Mouse (Mus musculus) midbrain, embryonic 16.5 days (tissue): ENCODE data around the gene Fam118b. TPM values are rescaled to one million over a fixed set of nuclear protein-coding genes. Genes with fewer than 3 reads are reported as not detected.

Experiments
- ATAC-seq: fragments of 200-750 bp; cut with Nextera tagmentation; 2 replicates; pipeline ENCODE4 v1.8.0; 2017; ENCODE audit warnings: moderate TSS enrichment
- H3K27ac ChIP-seq: fragments of 300-500 bp; sonication (generic); 2 replicates; pipeline ENCODE4 v1.5.1; 2014; ENCODE audit warnings: mild to moderate bottlenecking, low read length, mixed read lengths
- H3K27me3 ChIP-seq: fragments of 300-500 bp; sonication (generic); 2 replicates; pipeline ENCODE4 v1.6.1; 2014; ENCODE audit warnings: low read depth, low read length, mixed read lengths; ENCODE audit not compliant: control insufficient read depth, insufficient read depth
- H3K36me3 ChIP-seq: fragments of 300-500 bp; sonication (generic); 2 replicates; pipeline ENCODE4 v1.6.1; 2014; ENCODE audit warnings: mild to moderate bottlenecking, low read length, moderate library complexity, mixed read lengths; ENCODE audit not compliant: control insufficient read depth, insufficient read depth
- H3K4me1 ChIP-seq: fragments of 300-500 bp; sonication (generic); 2 replicates; pipeline ENCODE4 v1.6.1; 2014; ENCODE audit warnings: mild to moderate bottlenecking, low read length, mixed read lengths; ENCODE audit not compliant: control insufficient read depth, insufficient read depth
- H3K4me2 ChIP-seq: fragments of 300-500 bp; sonication (generic); 2 replicates; pipeline ENCODE4 v1.6.1; 2014; ENCODE audit warnings: mild to moderate bottlenecking, low read length, mixed read lengths
- H3K4me3 ChIP-seq: fragments of 300-500 bp; sonication (generic); 2 replicates; pipeline ENCODE4 v1.5.1; 2014; ENCODE audit warnings: low read depth, mild to moderate bottlenecking, low read length, moderate library complexity, mixed read lengths
- H3K9ac ChIP-seq: fragments of 300-500 bp; sonication (generic); 2 replicates; pipeline ENCODE4 v1.6.1; 2014; ENCODE audit warnings: low read depth, low read length, mixed read lengths
- H3K9me3 ChIP-seq: fragments of 300-500 bp; sonication (generic); replicated peaks from 2 replicates; pipeline ENCODE4 v1.6.1; 2014; ENCODE audit warnings: mild to moderate bottlenecking, low read length, mixed read lengths; ENCODE audit not compliant: control insufficient read depth, poor library complexity, severe bottlenecking
- WGBS: fragments of 180-500 bp; shearing (Covaris S2); extraction: QIAGEN DNeasy Blood & Tissue Kit; methylation state at CpG from one replicate; pipeline ENCODE4 v1.1.7; 2014; 5-methylcytosine and 5-hydroxymethylcytosine counted together
- polyA plus RNA-seq: library from polyadenylated mRNA; unstranded; fragments of >200 nt; fragmentation: Nextera tagmentation; extraction: Ambion mirVana; gene quantifications from 2 replicates; pipeline ENCODE4 v1.2.1, GENCODE M21; 2015

Fam118b gene
- polyA plus RNA-seq, 1 experiment from 2014 or later = 59.1 TPM

DNA sequence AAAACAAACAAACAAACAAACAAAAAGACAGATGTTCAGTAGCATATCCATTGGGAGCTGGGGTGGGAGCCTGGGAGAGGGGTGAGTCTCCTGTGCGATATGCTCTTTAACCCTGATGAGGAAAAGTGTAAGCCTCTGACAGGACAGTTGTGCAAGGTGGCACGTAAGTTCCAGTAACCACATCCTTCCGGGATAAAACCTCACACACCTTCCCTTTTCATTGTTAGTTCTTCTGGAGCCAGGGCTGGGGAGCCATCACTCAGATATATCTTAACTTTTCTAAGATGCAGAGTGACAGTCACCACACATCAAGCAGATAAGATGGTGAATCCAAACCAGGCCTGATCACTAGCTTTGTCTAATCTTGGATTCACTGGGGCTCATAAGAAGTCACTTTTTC is 73.6 kb downstream of the Fam118b start:
- Histone ChIP-seq H3K27ac (no peak overlapping the region), H3K9me3 (no peaks in the 10 kb centered on the region), H3K9ac (no peak overlapping the region), H3K27me3 (no peaks in the 10 kb centered on the region), H3K4me1 (no peaks in the 10 kb centered on the region), H3K36me3 (no peaks in the 10 kb centered on the region), H3K4me3 (no peak overlapping the region), H3K4me2 (no peak overlapping the region)
- ATAC-seq = no peak
- WGBS = 97% methylated on average over 3 of the region's 3 CpGs

DNA sequence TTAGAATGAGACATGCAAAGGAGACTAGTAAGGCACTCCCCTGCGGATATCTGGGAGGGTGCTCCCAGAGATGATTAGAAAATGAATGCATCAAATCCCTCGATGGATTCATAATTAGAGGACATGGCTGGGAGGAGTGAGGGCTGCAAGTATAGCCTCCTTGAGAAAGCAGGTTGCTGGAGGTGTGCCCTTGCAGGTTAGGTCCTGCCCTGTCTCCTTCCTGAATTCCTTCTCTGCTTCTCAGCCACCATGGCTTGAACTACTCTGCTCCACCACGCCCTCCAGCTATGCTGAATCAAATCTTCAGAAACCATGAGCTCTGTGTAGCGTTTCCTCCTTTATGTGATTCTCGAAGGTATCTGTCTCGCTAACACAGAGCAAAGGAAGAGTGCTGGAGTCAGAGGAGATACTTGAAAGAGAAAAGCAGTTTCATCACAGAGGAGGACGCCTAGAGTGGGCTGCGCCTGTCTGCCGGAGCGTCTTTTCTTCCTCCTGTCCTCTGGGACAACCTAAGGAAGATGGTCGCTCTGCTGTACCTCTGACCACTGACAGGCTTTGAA is 74.5 kb downstream of the Fam118b start:
- peak; percentile 44; the same call in 1 of the 2 replicates for ATAC-seq
- no peaks in the 10 kb centered on the region for H3K36me3 ChIP-seq

DNA sequence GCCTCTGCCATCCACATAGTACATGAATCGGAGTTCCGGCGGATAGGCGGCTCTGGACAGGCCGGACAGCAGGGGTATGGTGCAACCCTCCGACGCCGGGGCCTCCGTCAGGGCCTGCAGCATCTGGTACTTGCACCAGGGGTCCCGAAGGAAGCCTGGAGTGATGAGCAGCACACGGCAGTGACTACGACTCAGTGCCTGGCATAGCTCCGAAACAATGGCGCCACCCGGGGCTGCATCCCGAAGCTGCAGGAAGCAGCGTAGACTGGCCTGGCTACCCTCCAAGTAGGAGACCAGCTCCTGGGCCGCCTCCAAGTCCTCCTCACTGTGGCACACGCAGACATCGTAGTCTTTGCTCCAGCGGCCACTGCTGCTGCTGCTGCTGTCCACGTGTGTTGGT is 78.9 kb downstream of the Fam118b start:
- Histone ChIP-seq H3K36me3 (no peaks in the 10 kb centered on the region), H3K27ac (no peak overlapping the region), H3K4me3 (no peak overlapping the region), H3K9ac (no peak overlapping the region), H3K9me3 (no peaks in the 10 kb centered on the region), H3K4me1 (no peaks in the 10 kb centered on the region), H3K4me2 (0 out of 2 replicates have a peak overlapping the region, but pooled peaks have one; percentile 12), H3K27me3 (no peaks in the 10 kb centered on the region)
- 0 out of 2 replicates have a peak, but pooled peaks have one; percentile 41 for ATAC-seq
- WGBS = 67% methylated on average over 22 of the region's 22 CpGs

More for the DNA sequence above, 74.5 kb downstream of the Fam118b start:
- no peaks in the 10 kb centered on the region for H3K27me3 ChIP-seq
- no peaks in the 10 kb centered on the region for H3K9me3 ChIP-seq
- H3K4me3 ChIP-seq = no peak overlapping the region
- H3K4me1 ChIP-seq = no peaks in the 10 kb centered on the region
- WGBS = 64% methylated on average over 11 of the region's 11 CpGs
- no peak overlapping the region for H3K4me2 ChIP-seq
- H3K27ac ChIP-seq = no peak overlapping the region
- H3K9ac ChIP-seq = no peak overlapping the region; the same call in 1 of the 2 replicates

DNA sequence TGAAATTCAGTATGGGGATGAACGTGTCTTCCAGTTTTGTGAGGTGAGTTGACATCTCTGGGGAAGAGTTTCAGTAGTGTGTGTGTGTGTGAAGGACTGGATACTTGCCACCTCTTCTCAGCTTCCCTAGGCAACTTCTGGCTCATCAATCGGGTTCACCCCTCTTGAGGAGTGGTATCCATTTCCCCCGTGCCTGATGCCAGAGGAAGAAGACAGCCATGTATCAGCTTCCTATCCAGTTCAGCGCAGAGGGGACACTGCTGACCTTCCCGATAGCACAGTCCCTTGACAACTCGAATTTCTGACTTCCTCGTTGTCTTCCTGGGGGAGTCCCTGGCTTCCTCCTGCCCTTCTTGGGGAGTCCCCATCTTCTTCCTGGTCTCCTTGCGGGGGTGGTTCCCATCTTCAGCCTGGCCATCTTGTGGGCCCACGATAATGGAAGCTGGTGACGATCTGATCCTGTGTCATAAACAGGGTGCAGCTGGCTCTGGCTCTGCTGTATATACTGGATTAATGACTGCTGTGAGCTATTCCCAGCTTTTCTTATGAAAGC is 80.2 kb downstream of the Fam118b start:
- 91% methylated on average over 10 of the region's 10 CpGs for WGBS
- Histone ChIP-seq H3K4me2 (no peak overlapping the region), H3K4me1 (no peaks in the 10 kb centered on the region), H3K27ac (no peak overlapping the region), H3K9me3 (no peaks in the 10 kb centered on the region), H3K27me3 (no peaks in the 10 kb centered on the region), H3K4me3 (no peak overlapping the region), H3K9ac (no peak overlapping the region), H3K36me3 (no peaks in the 10 kb centered on the region)
- ATAC-seq = no peak

DNA sequence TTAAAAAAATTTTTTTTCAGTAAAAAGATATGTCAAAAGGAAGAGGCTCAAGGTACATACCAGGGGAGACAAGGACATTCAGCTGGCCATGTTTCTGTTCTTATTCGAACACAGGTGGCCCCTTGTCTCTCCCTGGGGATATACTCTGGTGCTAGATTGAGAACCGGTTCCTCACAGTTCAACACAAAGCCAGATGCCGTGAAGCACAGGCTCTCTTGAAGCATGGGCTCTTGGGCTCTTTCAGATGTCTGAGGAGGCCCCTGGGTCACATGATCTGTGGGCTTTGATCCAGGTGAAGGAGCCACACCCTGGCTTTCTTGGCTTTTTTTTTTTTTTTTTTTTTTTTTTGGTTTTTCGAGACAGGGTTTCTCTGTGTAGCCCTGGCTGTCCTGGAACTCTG is 81.2 kb downstream of the Fam118b start:
- 83% methylated on average over 4 of the region's 4 CpGs for WGBS
- no peaks in the 10 kb centered on the region for H3K27me3 ChIP-seq
- no peaks in the 10 kb centered on the region for H3K4me1 ChIP-seq
- no peak overlapping the region for H3K4me3 ChIP-seq
- no peak overlapping the region for H3K4me2 ChIP-seq
- H3K27ac ChIP-seq = no peak overlapping the region
- H3K9me3 ChIP-seq = no peaks in the 10 kb centered on the region
- H3K36me3 ChIP-seq = no peaks in the 10 kb centered on the region
- no peak overlapping the region for H3K9ac ChIP-seq
- no peak for ATAC-seq

DNA sequence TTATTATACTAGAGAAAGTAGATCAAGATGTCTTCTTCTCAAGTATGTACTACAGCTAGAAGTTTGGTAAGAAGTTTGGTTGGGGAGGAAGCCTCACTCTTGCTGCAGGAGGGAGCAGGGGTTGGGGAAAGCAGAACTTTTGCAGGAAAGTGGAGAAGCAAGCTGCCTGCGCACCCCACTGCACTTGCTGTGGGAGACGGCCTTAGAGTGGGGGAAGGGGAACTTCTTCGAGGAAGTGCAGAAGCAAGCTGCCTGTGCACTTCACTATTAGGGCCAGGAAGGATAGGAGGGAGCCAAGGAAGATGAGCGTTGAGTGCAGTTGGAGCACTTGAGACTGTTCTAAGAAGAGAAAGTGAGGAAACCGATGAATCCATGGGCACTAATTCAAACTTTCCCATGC is 84.2 kb downstream of the Fam118b start:
- Histone ChIP-seq H3K4me1 (no peaks in the 10 kb centered on the region), H3K4me3 (no peak overlapping the region), H3K36me3 (no peaks in the 10 kb centered on the region), H3K27me3 (no peaks in the 10 kb centered on the region), H3K9ac (no peak overlapping the region), H3K4me2 (no peak overlapping the region), H3K27ac (no peak overlapping the region), H3K9me3 (no peaks in the 10 kb centered on the region)
- no peak for ATAC-seq
- WGBS = 70% methylated on average over 5 of the region's 5 CpGs

DNA sequence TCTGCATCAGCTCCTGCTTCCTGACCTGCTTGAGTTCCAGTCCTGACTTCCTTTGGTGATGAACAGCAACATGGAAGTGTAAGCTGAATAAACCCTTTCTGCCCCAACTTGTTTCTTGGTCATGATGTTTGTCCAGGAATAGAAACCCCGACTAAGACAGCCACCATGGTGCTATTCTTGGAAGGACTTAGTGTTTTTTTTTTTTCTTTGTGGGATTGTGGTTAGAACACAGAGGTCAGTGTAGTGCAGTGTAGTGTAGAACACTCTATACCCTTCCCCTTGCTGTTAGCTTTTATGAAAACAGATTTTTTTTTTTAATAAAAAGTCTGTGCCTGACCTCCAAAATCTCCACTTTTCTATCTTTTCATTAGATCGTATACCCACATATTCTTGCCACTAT is 84.8 kb downstream of the Fam118b start:
- Histone ChIP-seq H3K27me3 (no peaks in the 10 kb centered on the region), H3K4me2 (no peak overlapping the region), H3K36me3 (no peaks in the 10 kb centered on the region), H3K9me3 (no peaks in the 10 kb centered on the region), H3K27ac (no peak overlapping the region), H3K9ac (no peak overlapping the region), H3K4me3 (no peak overlapping the region), H3K4me1 (no peaks in the 10 kb centered on the region)
- ATAC-seq = no peak
- 84% methylated on average over 2 of the region's 2 CpGs for WGBS

DNA sequence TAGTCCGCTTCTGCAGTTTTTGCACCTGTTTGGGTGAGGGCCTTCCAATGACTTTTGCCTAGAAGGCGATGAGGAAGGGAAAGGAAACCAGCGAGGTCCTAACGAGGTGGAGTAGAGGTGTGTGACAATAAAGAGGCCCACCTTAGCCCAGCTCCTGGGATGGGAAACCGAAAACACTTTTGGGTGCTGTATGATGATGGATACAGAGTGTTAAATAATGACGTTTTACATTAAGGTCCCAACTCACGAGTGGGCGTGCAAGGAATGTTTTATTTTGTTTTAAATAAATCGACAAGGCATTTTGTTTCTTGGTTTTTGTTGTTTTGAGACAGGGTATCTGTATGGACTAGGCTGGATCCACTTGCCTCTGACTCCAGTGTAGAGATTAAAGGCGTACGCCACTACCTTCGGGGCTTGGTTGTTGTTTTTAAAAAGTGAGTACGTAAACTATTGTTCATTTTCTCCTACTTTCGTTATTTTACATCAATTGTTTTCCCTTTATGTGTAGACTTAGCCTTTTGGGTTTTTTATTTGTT is 91.4 kb downstream of the Fam118b start:
- H3K36me3 ChIP-seq = no peaks in the 10 kb centered on the region
- peak overlapping the region; percentile 56 for H3K9ac ChIP-seq
- ATAC-seq = peak; percentile 52
- H3K4me1 ChIP-seq = peaks cover 12% of the 10 kb centered on the region
- no peaks in the 10 kb centered on the region for H3K9me3 ChIP-seq
- peak overlapping the region; percentile 54 for H3K4me3 ChIP-seq
- peak overlapping the region; percentile 93 for H3K27ac ChIP-seq
- no peaks in the 10 kb centered on the region for H3K27me3 ChIP-seq
- peak overlapping the region; percentile 93 for H3K4me2 ChIP-seq
- 48% methylated on average over 14 of the region's 14 CpGs for WGBS

DNA sequence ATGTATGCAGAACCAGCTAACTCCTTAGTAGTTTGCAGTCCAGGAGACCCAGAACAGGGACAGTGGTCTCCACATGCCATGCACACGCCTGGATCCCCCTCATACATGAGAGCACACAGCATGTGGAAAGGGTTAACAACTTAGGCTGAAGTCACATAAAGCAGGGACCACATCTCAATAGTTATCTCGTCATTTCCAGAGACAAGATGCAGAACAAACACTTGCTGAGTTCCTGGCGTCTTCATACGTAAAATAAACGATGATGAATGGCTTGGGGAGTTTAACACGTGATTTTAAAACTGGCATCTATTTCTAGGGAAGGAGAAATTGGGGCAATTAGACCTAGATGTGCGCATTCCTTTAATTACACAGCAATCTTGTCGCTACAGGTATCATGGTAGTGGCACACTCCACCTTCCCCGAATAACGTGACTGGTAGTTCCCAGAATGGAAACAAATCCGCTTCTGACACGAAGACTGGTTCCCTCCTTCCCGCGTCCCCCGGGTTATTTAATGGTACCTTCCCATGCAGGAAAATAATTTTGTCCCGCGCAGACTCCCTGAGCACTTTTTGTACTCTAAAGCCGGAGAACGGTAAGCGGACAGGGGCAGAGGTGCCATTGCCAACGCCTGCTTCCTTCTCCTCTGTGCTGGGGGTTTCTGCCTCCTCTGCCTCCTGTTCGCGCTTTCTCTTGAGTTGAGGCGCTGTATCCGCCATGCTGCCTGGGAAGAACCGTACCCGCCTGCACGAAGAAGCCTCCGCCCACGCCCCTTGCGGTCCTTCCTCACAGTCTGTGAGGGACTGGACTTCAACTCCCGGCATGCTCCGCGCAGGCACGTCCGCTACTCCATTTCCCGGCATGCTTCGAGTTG is 92.1 kb downstream of the Fam118b start, which contains the start of gene Dcps:
Gene Dcps (minus strand): TSS at position 811 of the 873 bp plus-strand sequence.
- H3K27ac ChIP-seq = peak within 1 kb of the TSS; percentile 93
- peaks cover 12% of the 10 kb centered on the region for H3K4me1 ChIP-seq
- H3K27me3 ChIP-seq = no peaks in the 10 kb centered on the region
- H3K4me3 ChIP-seq = peak within 1 kb of the TSS; percentile 54
- no peaks in the 10 kb centered on the region for H3K36me3 ChIP-seq
- 0% methylated on average over 38 of the region's 38 CpGs for WGBS
- H3K9ac ChIP-seq = peak within 1 kb of the TSS; percentile 68
- peak; percentile 98 for ATAC-seq
- H3K4me2 ChIP-seq = peak within 1 kb of the TSS; percentile 93
- H3K9me3 ChIP-seq = no peaks in the 10 kb centered on the region
